Mouse (Mus musculus): Measurements from ENCODE around the gene Nlrp4a.
"Not testable (repeated sequence)": the region's sequence is repeated elsewhere in the genome, so short reads cannot be mapped to it uniquely, and the experiment has no call there.

Nlrp4a gene

DNA sequence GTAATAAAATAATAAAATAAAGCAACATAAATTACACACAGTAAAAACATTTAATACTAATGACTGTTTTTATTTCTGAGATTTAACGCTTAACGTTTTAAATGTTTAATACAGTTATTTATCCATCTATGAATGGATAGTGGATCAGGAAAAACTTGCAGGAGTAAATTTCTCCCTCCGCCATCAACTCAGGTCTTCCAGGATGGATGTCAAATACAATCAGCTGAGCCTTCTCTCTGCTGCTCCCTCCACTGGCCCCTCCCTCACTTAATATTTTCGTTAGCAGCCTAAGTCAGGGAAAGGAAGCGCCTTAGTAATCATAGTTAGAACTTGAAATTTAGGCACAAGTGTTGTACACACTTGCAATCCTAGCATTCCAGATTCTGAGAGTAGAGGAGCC lies at the start of gene Nlrp4a:
TSS of gene Nlrp4a (plus strand) at position 301 of the 400 bp plus-strand sequence.
- DNase-seq (ENCODE audit: low read depth): no peak

- DNase-seq (ENCODE audit: low read depth): not testable (repeated sequence)
These were observed 48.2 kb upstream of the Nlrp4a start for GRCm38 (mm10) chr7:26386691-26387090.

DNA sequence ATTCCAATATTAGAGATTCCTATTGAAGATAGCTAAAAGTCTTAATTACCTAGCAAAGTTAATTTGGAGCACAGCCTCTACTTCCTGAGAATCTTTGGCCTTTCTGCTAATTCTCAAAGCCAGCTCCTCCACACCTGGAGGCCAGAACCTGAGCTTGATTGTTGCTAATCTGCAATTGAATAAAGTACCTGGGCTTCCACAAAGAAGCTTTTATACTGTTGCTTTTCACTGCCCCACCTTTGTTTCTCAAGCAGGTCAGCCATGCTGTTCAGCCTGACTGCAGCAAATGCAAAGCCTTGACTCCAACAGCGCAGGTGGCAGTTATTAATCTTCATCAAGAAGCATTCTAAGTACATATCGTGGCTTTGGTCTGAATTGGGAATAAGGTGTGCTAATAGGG lies 43.8 kb upstream of the Nlrp4a start:
- not testable (repeated sequence) for DNase-seq (ENCODE audit: low read depth)

- not testable (repeated sequence) for DNase-seq (ENCODE audit: low read depth)
These were observed 43.1 kb upstream of the Nlrp4a start for GRCm38 (mm10) chr7:26391811-26392210.

- DNase-seq (ENCODE audit: low read depth): not testable (repeated sequence)
These were observed 31.3 kb upstream of the Nlrp4a start, which contains the start of gene Nlrp9c for GRCm38 (mm10) chr7:26403600-26403999. Nlrp9c (minus strand) TSS chr7:26403700.

DNA sequence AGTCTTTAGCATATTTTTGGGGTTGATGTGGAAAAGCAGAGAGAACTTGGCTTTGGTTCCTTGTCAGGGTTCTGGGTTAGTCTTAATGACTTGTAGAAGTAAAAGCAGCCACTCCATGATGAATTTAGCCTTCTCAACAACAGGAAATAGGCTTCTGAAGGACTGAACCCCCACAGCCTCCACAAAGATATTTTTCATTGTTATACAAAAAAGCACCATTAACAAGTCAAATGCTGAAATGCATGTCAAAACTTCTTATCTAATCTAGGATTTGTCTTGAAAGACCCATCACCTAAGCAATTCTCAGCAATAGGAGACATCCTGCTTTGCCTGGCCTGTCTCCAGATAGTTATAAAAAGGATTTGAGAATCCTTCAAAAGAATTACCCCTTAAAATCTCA lies 41.8 kb downstream of the Nlrp4a start:
- no peak for DNase-seq (ENCODE audit: low read depth)

DNA sequence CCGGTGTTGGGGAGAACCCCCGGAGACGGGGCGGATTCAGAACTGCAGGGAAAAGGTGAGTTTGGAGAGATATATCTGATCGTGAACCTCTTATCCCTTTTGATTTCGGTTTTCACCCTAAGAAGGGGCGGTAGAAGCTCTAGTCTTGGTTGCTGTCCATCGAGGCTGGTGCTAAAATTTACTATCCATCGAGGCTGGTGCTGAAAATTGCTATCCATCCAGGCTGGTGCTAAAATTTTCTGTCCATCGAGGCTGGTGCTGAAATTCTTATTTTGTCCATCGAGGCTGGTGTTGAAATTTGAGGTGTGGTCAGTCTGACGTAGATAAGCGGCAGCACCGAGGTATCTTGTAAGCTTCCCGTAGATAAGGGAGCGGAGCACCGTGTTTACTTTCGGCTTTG lies 54.6 kb downstream of the Nlrp4a start:
- peak; percentile 9 for DNase-seq (ENCODE audit: low read depth)

Data from NIH3T3 (cell line).